9 mouse cellular contexts compared by ENCODE assay signal in genomic region chr9:123457603-123458002, GRCm38 (mm10). TPM values are rescaled to one million over a fixed set of nuclear protein-coding genes. Genes with fewer than 3 reads are reported as not detected.
DNase-seq lines count a peak whose midpoint lies in the region; ATAC-seq and TF ChIP-seq lines count a peak whose summit lies in the region.
"Had no signal": no experiment of that assay in that cellular context is flagged by ENCODE, and none has a peak within 500 bp of the region (broad histone marks: within the 10 kb centered on the region; RNA-seq: fewer than 3 reads in every experiment).

No protein-coding gene starts in this region.

- no peak overlapping the region for H3K4me2 ChIP-seq in lung, embryonic 14.5 days
- H3K4me2 ChIP-seq in intestine, embryonic 16.5 days (ENCODE audit: low read depth, low read length): no peak overlapping the region
- no peak overlapping the region for H3K4me2 ChIP-seq in midbrain, embryonic 16.5 days (ENCODE audit: low read length)
- H3K4me2 ChIP-seq: midbrain, embryonic 12.5 days had no signal

- peaks cover 8% of the 10 kb centered on the region; the same call in 1 of the 2 replicates for H3K4me1 ChIP-seq in lung, embryonic 14.5 days (ENCODE audit: insufficient read depth)
- peaks cover 6% of the 10 kb centered on the region; the same call in 1 of the 2 replicates for H3K4me1 ChIP-seq in intestine, embryonic 16.5 days (ENCODE audit: control insufficient read depth, insufficient read depth, low read length)
- H3K4me1 ChIP-seq in midbrain, embryonic 16.5 days (ENCODE audit: control insufficient read depth, insufficient read depth, low read length): no peaks in the 10 kb centered on the region
- H3K4me1 ChIP-seq: midbrain, embryonic 12.5 days had no signal

- WGBS in lung, embryonic 14.5 days: 38% methylated on average over 2 of the region's 2 CpGs
- WGBS in intestine, embryonic 16.5 days: 40% methylated on average over 2 of the region's 2 CpGs
- 62% methylated on average over 2 of the region's 2 CpGs for WGBS in midbrain, embryonic 16.5 days

- H3K9me3 ChIP-seq in lung, embryonic 14.5 days (ENCODE audit: low read depth, low read length): no peaks in the 10 kb centered on the region
- no peaks in the 10 kb centered on the region for H3K9me3 ChIP-seq in intestine, embryonic 16.5 days (ENCODE audit: control insufficient read depth, low read length)
- 0 out of 2 replicates have a peak, but pooled peaks cover 3% of the 10 kb centered on the region for H3K9me3 ChIP-seq in midbrain, embryonic 16.5 days (replicated peaks; ENCODE audit: control insufficient read depth, low read length, poor library complexity, severe bottlenecking)
- H3K9me3 ChIP-seq: midbrain, embryonic 12.5 days had no signal

- no peak overlapping the region for H3K9ac ChIP-seq in lung, embryonic 14.5 days
- no peak overlapping the region for H3K9ac ChIP-seq in intestine, embryonic 16.5 days (ENCODE audit: low read depth, low read length)
- no peak overlapping the region for H3K9ac ChIP-seq in midbrain, embryonic 16.5 days (ENCODE audit: low read depth, low read length)
- H3K9ac ChIP-seq: midbrain, embryonic 12.5 days had no signal

- H3K27ac ChIP-seq in lung, embryonic 14.5 days (ENCODE audit: low read depth): peak overlapping the region; percentile 25; the same call in 1 of the 2 replicates
- H3K27ac ChIP-seq in intestine, embryonic 16.5 days (ENCODE audit: low read length): peak overlapping the region; percentile 38; the same call in 1 of the 2 replicates
- no peak overlapping the region for H3K27ac ChIP-seq in midbrain, embryonic 16.5 days (ENCODE audit: low read length)
- H3K27ac ChIP-seq: midbrain, embryonic 12.5 days had no signal

- peaks cover 36% of the 10 kb centered on the region for H3K36me3 ChIP-seq in lung, embryonic 14.5 days (ENCODE audit: insufficient read depth)
- no peaks in the 10 kb centered on the region for H3K36me3 ChIP-seq in intestine, embryonic 16.5 days (ENCODE audit: control insufficient read depth, insufficient read depth, low read length)
- 0 out of 2 replicates have a peak, but pooled peaks cover 3% of the 10 kb centered on the region for H3K36me3 ChIP-seq in midbrain, embryonic 16.5 days (ENCODE audit: control insufficient read depth, insufficient read depth, low read length)

- TF ChIP-seq CTCF in lung, embryonic 14.5 days (IDR thresholded peaks at IDR 0.05; ENCODE audit: low read depth): peak; percentile 54

- no peaks in the 10 kb centered on the region for H3K27me3 ChIP-seq in lung, embryonic 14.5 days (ENCODE audit: insufficient read depth, low read length)
- H3K27me3 ChIP-seq in intestine, embryonic 16.5 days (replicated peaks; ENCODE audit: control insufficient read depth, insufficient read depth, low read length): no peaks in the 10 kb centered on the region
- no peaks in the 10 kb centered on the region for H3K27me3 ChIP-seq in midbrain, embryonic 16.5 days (ENCODE audit: control insufficient read depth, insufficient read depth, low read depth, low read length)
- H3K27me3 ChIP-seq: midbrain, embryonic 12.5 days had no signal

- no peak overlapping the region for H3K4me3 ChIP-seq in lung, embryonic 14.5 days (ENCODE audit: low read depth, low read length)
- H3K4me3 ChIP-seq in intestine, embryonic 16.5 days (ENCODE audit: low read length): no peak overlapping the region
- H3K4me3 ChIP-seq in midbrain, embryonic 16.5 days (ENCODE audit: low read depth, low read length): no peak overlapping the region
- H3K4me3 ChIP-seq: midbrain, embryonic 12.5 days had no signal

- no peak for ATAC-seq in lung, embryonic 14.5 days (ENCODE audit: insufficient read depth)
- no peak for ATAC-seq in intestine, embryonic 16.5 days
- no peak for ATAC-seq in midbrain, embryonic 16.5 days

- DNase-seq in lung, embryonic 14.5 days: peak; percentile 67
- DNase-seq in lung, adult 18-20 months: no peak
- peak; percentile 63 for DNase-seq in cerebellum, adult 9-11 months
- DNase-seq in retina, postnatal 1 day: peak; percentile 13
- no peak for DNase-seq in frontal cortex, postnatal 10 days (ENCODE audit: low spot score in 2 of 2)
- DNase-seq in c-Kit-positive CD71-positive TER-119-positive erythroid progenitor cells, embryonic 14.5 days (ENCODE audit: low spot score): no peak

RNA-seq across cellular contexts. Expression of gene Limd1, which starts 20.9 kb away (rescaled TPM):
- 68.2 and 69.7 TPM in 2 replicates for polyA plus RNA-seq in lung, embryonic 14.5 days (2014; fragmentation: Nextera tagmentation; extraction: Ambion mirVana)
- 51.5 and 55.7 TPM in 2 replicates for polyA plus RNA-seq in intestine, embryonic 16.5 days (2015; fragmentation: Nextera tagmentation; extraction: Ambion mirVana)
- polyA plus RNA-seq in midbrain, embryonic 16.5 days (2015; fragmentation: Nextera tagmentation; extraction: Ambion mirVana): 10.2 and 10.6 TPM in 2 replicates

Comparison
In these comparisons a context has a peak if more than half of its experiments do, and no peak if none do; other contexts are left out.
1. DNase-seq: peak in lung, embryonic 14.5 days (single experiment), cerebellum, adult 9-11 months (single experiment) and retina, postnatal 1 day (single experiment); none in lung, adult 18-20 months (0 of 2), frontal cortex, postnatal 10 days (0 of 2) and c-Kit-positive CD71-positive TER-119-positive erythroid progenitor cells, embryonic 14.5 days (single experiment).